20 mouse cellular contexts compared by ENCODE assay signal in the genomic region with DNA sequence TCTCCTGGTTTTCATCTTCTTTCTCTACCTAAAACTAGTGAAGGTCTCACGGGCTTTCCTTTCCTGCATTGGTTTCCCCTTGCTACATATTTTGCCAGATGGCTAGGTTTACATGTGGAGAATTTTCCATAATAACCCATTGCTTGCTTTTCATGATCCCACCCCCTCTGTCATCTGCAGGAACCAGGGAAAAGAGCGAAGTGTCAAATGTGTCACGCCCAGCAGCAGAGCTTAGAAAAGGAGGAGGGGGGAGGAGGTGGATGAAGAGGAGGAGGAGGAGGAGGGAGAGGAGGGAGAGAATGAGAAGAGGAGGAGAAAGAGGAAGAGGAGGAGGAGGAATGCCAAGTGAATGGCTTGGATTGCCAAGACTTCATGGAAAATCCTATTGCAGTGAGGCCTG. TPM values are rescaled to one million over a fixed set of nuclear protein-coding genes. Genes with fewer than 3 reads are reported as not detected.
DNase-seq lines count a peak whose midpoint lies in the region; ATAC-seq and TF ChIP-seq lines count a peak whose summit lies in the region.
"Had no signal": no experiment of that assay in that cellular context is flagged by ENCODE, and none has a peak within 500 bp of the region (broad histone marks: within the 10 kb centered on the region; RNA-seq: fewer than 3 reads in every experiment).

No protein-coding gene starts in this region.

- H3K27ac ChIP-seq in embryonic facial prominence, embryonic 13.5 days: 0 out of 2 replicates have a peak overlapping the region, but pooled peaks have one; percentile 18
- no peak overlapping the region for H3K27ac ChIP-seq in embryonic facial prominence, embryonic 10.5 days (replicated peaks)
- no peak overlapping the region for H3K27ac ChIP-seq in intestine, embryonic 14.5 days (ENCODE audit: low read depth)
- H3K27ac ChIP-seq in intestine, postnatal 0 days (ENCODE audit: low read depth, low read length): no peak overlapping the region
- no peak overlapping the region for H3K27ac ChIP-seq in testis, adult 2 months (ENCODE audit: control insufficient read depth, insufficient read depth, low read depth, low read length)
- H3K27ac ChIP-seq: forebrain, embryonic 12.5 days; forebrain, embryonic 15.5 days; heart, adult 2 months; hindbrain, embryonic 12.5 days; hindbrain, embryonic 15.5 days had no signal

- H3K9ac ChIP-seq in embryonic facial prominence, embryonic 13.5 days: no peak overlapping the region
- H3K9ac ChIP-seq in intestine, embryonic 14.5 days (ENCODE audit: low read length): no peak overlapping the region
- H3K9ac ChIP-seq in intestine, postnatal 0 days (ENCODE audit: low read depth, low read length): no peak overlapping the region
- H3K9ac ChIP-seq: forebrain, embryonic 12.5 days; forebrain, embryonic 15.5 days; hindbrain, embryonic 12.5 days; hindbrain, embryonic 15.5 days had no signal

- ATAC-seq in embryonic facial prominence, embryonic 13.5 days (ENCODE audit: insufficient number of reproducible peaks, insufficient read depth, low FRiP score, low TSS enrichment, low read depth): no peak
- ATAC-seq in intestine, embryonic 14.5 days (replicated peaks; ENCODE audit: low FRiP score, low TSS enrichment, low read depth): no peak
- no peak for ATAC-seq in intestine, postnatal 0 days
- ATAC-seq: activated CD4-positive, CD25-positive, alpha-beta regulatory T cell, adult 4 months; forebrain, embryonic 15.5 days had no signal

- no peak overlapping the region for H3K4me3 ChIP-seq in embryonic facial prominence, embryonic 13.5 days
- H3K4me3 ChIP-seq in embryonic facial prominence, embryonic 10.5 days: no peak overlapping the region
- no peak overlapping the region for H3K4me3 ChIP-seq in intestine, embryonic 14.5 days (ENCODE audit: low read depth, low read length)
- no peak overlapping the region for H3K4me3 ChIP-seq in intestine, postnatal 0 days (ENCODE audit: low read depth, low read length)
- peak overlapping the region; percentile 48; the same call in 1 of the 2 replicates for H3K4me3 ChIP-seq in testis, adult 2 months (ENCODE audit: control insufficient read depth, low read depth, low read length)
- H3K4me3 ChIP-seq: forebrain, embryonic 12.5 days; forebrain, embryonic 15.5 days; heart, adult 2 months; hindbrain, embryonic 12.5 days; hindbrain, embryonic 15.5 days had no signal

- no peak overlapping the region for H3K4me2 ChIP-seq in embryonic facial prominence, embryonic 13.5 days
- no peak overlapping the region for H3K4me2 ChIP-seq in intestine, embryonic 14.5 days (ENCODE audit: low read length)
- H3K4me2 ChIP-seq in intestine, postnatal 0 days (replicated peaks; ENCODE audit: low read depth): no peak overlapping the region
- H3K4me2 ChIP-seq: forebrain, embryonic 12.5 days; forebrain, embryonic 15.5 days; heart, embryonic 11.5 days; hindbrain, embryonic 12.5 days; hindbrain, embryonic 15.5 days had no signal

- peaks cover 7% of the 10 kb centered on the region; the same call in 1 of the 2 replicates for H3K9me3 ChIP-seq in embryonic facial prominence, embryonic 13.5 days
- peaks cover 4% of the 10 kb centered on the region; the same call in 1 of the 2 replicates for H3K9me3 ChIP-seq in embryonic facial prominence, embryonic 10.5 days
- peaks cover 6% of the 10 kb centered on the region; the same call in 1 of the 2 replicates for H3K9me3 ChIP-seq in intestine, embryonic 14.5 days (ENCODE audit: control insufficient read depth, low read length)
- H3K9me3 ChIP-seq in intestine, postnatal 0 days (ENCODE audit: control insufficient read depth): no peaks in the 10 kb centered on the region
- H3K9me3 ChIP-seq: forebrain, embryonic 12.5 days; forebrain, embryonic 15.5 days; hindbrain, embryonic 12.5 days; hindbrain, embryonic 15.5 days had no signal

- TF ChIP-seq POLR2A in testis, adult 2 months (IDR thresholded peaks at IDR 0.05; ENCODE audit: control insufficient read depth, low read depth, low read length): no peak

- H3K4me1 ChIP-seq in embryonic facial prominence, embryonic 13.5 days: peaks cover 25% of the 10 kb centered on the region
- H3K4me1 ChIP-seq in embryonic facial prominence, embryonic 10.5 days: peaks cover 18% of the 10 kb centered on the region
- peaks cover 10% of the 10 kb centered on the region; the same call in 1 of the 2 replicates for H3K4me1 ChIP-seq in intestine, embryonic 14.5 days (replicated peaks; ENCODE audit: control insufficient read depth, insufficient read depth, low read length)
- H3K4me1 ChIP-seq in intestine, postnatal 0 days (replicated peaks; ENCODE audit: control insufficient read depth, insufficient read depth, low read length): no peaks in the 10 kb centered on the region
- H3K4me1 ChIP-seq in testis, adult 2 months (ENCODE audit: control insufficient read depth, insufficient read depth, low read length): peaks cover 17% of the 10 kb centered on the region
- H3K4me1 ChIP-seq: forebrain, embryonic 12.5 days; forebrain, embryonic 15.5 days; hindbrain, embryonic 15.5 days had no signal

- no peaks in the 10 kb centered on the region for H3K36me3 ChIP-seq in embryonic facial prominence, embryonic 13.5 days
- H3K36me3 ChIP-seq in embryonic facial prominence, embryonic 10.5 days (replicated peaks): no peaks in the 10 kb centered on the region
- H3K36me3 ChIP-seq in intestine, embryonic 14.5 days (ENCODE audit: control insufficient read depth, insufficient read depth, low read length): no peaks in the 10 kb centered on the region
- no peaks in the 10 kb centered on the region for H3K36me3 ChIP-seq in intestine, postnatal 0 days (ENCODE audit: control insufficient read depth, insufficient read depth)
- H3K36me3 ChIP-seq in testis, adult 2 months (ENCODE audit: control insufficient read depth, insufficient read depth, low read length): no peaks in the 10 kb centered on the region
- H3K36me3 ChIP-seq: forebrain, embryonic 12.5 days; forebrain, embryonic 15.5 days; hindbrain, embryonic 12.5 days; hindbrain, embryonic 15.5 days had no signal

- TF ChIP-seq CTCF in intestine, postnatal 0 days (IDR thresholded peaks at IDR 0.05; ENCODE audit: low read depth): no peak
- TF ChIP-seq CTCF in testis, adult 2 months (IDR thresholded peaks at IDR 0.05; ENCODE audit: control insufficient read depth, insufficient read depth, insufficient replicate concordance, low read depth, low read length): no peak

- WGBS in embryonic facial prominence, embryonic 13.5 days: 38% methylated on average over 3 of the region's 3 CpGs
- WGBS in embryonic facial prominence, embryonic 10.5 days: 72% methylated on average over 3 of the region's 3 CpGs
- 36% methylated on average over 3 of the region's 3 CpGs for WGBS in intestine, embryonic 14.5 days
- WGBS in intestine, postnatal 0 days: 50% methylated on average over 3 of the region's 3 CpGs

- no peaks in the 10 kb centered on the region for H3K27me3 ChIP-seq in embryonic facial prominence, embryonic 13.5 days
- no peaks in the 10 kb centered on the region for H3K27me3 ChIP-seq in embryonic facial prominence, embryonic 10.5 days (replicated peaks; ENCODE audit: low read depth, poor library complexity, severe bottlenecking)
- H3K27me3 ChIP-seq in intestine, embryonic 14.5 days (replicated peaks; ENCODE audit: control insufficient read depth, insufficient read depth, low read length): no peaks in the 10 kb centered on the region
- H3K27me3 ChIP-seq in intestine, postnatal 0 days (replicated peaks; ENCODE audit: control insufficient read depth, insufficient read depth, low read length): no peaks in the 10 kb centered on the region
- H3K27me3 ChIP-seq in testis, adult 2 months (ENCODE audit: control insufficient read depth, insufficient read depth, low read length): peaks cover 3% of the 10 kb centered on the region; the same call in 1 of the 2 replicates
- H3K27me3 ChIP-seq: forebrain, embryonic 12.5 days; forebrain, embryonic 15.5 days; hindbrain, embryonic 12.5 days; hindbrain, embryonic 15.5 days had no signal

- no peak for DNase-seq in embryonic facial prominence, embryonic 10.5 days (ENCODE audit: low spot score)
- DNase-seq in intestine, embryonic 14.5 days (ENCODE audit: low spot score): peak; percentile 46
- DNase-seq in testis, postnatal 10 days (ENCODE audit: low spot score): no peak
- no peak for DNase-seq in retina, postnatal 1 day
- DNase-seq: adrenal gland, adult 8-10 months; adrenal gland, postnatal 25 days; cerebellum, adult 2 months; cerebellum, adult 9-11 months; cerebellum, postnatal 25 days; gastrocnemius, postnatal 25 days; heart, adult 2 months had no signal

RNA-seq across cellular contexts. Expression of gene Prickle1, which starts 17.9 kb away (rescaled TPM):
- 46.5 and 58.2 TPM in 2 replicates for polyA plus RNA-seq in embryonic facial prominence, embryonic 13.5 days (2015; fragmentation: Nextera tagmentation; extraction: Ambion mirVana)
- 17.2 and 20.4 TPM in 2 replicates for polyA plus RNA-seq in embryonic facial prominence, embryonic 10.5 days (2016; fragmentation: Nextera tagmentation; extraction: Ambion mirVana)
- 31.0 and 33.4 TPM in 2 replicates for polyA plus RNA-seq in intestine, embryonic 14.5 days (2014; fragmentation: Nextera tagmentation; extraction: Ambion mirVana)
- 6.3 and 6.5 TPM in 2 replicates for polyA plus RNA-seq in intestine, postnatal 0 days (2015; fragmentation: Nextera tagmentation; extraction: Ambion mirVana)
- 3.6 and 3.9 TPM in 2 replicates for polyA plus RNA-seq in testis, adult 2 months (2012; rRNA removed)
